Mouse (Mus musculus) hindbrain, embryonic 16.5 days (tissue): ENCODE measurements around the gene Cpox. TPM values are rescaled to one million over a fixed set of nuclear protein-coding genes. Genes with fewer than 3 reads are reported as not detected.

Source experiments
- ATAC-seq: fragments of 200-750 bp; cut with Nextera tagmentation; 2 replicates; pipeline ENCODE4 v1.8.0; 2017; ENCODE audit warnings: moderate TSS enrichment, moderate library complexity
- H3K27ac ChIP-seq: fragments of 300-500 bp; sonication (generic); 2 replicates; pipeline ENCODE4 v1.5.1; 2014; ENCODE audit warnings: low read depth, mild to moderate bottlenecking, control low read depth, low read length, moderate library complexity
- H3K27me3 ChIP-seq: fragments of 300-500 bp; sonication (generic); replicated peaks from 2 replicates; pipeline ENCODE4 v1.6.1; 2014; ENCODE audit warnings: low read length; ENCODE audit not compliant: control insufficient read depth, insufficient read depth
- H3K36me3 ChIP-seq: fragments of 300-500 bp; sonication (generic); 2 replicates; pipeline ENCODE4 v1.6.1; 2014; ENCODE audit warnings: mild to moderate bottlenecking, low read length, moderate library complexity, mixed read lengths; ENCODE audit not compliant: control insufficient read depth, insufficient read depth
- H3K4me1 ChIP-seq: fragments of 300-500 bp; sonication (generic); 2 replicates; pipeline ENCODE4 v1.6.1; 2014; ENCODE audit warnings: low read depth, low read length; ENCODE audit not compliant: control insufficient read depth, insufficient read depth
- H3K4me2 ChIP-seq: fragments of 300-500 bp; sonication (generic); 2 replicates; pipeline ENCODE4 v1.6.1; 2014; ENCODE audit warnings: mild to moderate bottlenecking, low read length, control low read depth, moderate library complexity
- H3K4me3 ChIP-seq: fragments of 300-500 bp; sonication (generic); 2 replicates; pipeline ENCODE4 v1.5.1; 2014; ENCODE audit warnings: mild to moderate bottlenecking, low read length, control low read depth, moderate library complexity
- H3K9ac ChIP-seq: fragments of 300-500 bp; sonication (generic); 2 replicates; pipeline ENCODE4 v1.6.1; 2014; ENCODE audit warnings: low read depth, mild to moderate bottlenecking, control low read depth, low read length, moderate library complexity
- H3K9me3 ChIP-seq: fragments of 300-500 bp; sonication (generic); 2 replicates; pipeline ENCODE4 v1.6.1; 2014; ENCODE audit warnings: mild to moderate bottlenecking, low read length, moderate library complexity; ENCODE audit not compliant: control insufficient read depth
- WGBS: fragments of 180-500 bp; shearing (Covaris S2); extraction: QIAGEN DNeasy Blood & Tissue Kit; methylation state at CpG from one replicate; pipeline ENCODE4 v1.1.7; 2014; 5-methylcytosine and 5-hydroxymethylcytosine counted together
- polyA plus RNA-seq: library from polyadenylated mRNA; unstranded; fragments of >200 nt; fragmentation: Nextera tagmentation; extraction: Ambion mirVana; gene quantifications from 2 replicates; pipeline ENCODE4 v1.2.1, GENCODE M21; 2015

Gene Cpox
- polyA plus RNA-seq, 1 experiment from 2014 or later: 14.5 TPM

- Histone ChIP-seq H3K9me3 (no peaks in the 10 kb centered on the region), H3K27ac (no peak overlapping the region), H3K27me3 (no peaks in the 10 kb centered on the region), H3K4me2 (no peak overlapping the region), H3K4me3 (no peak overlapping the region), H3K9ac (no peak overlapping the region), H3K4me1 (no peaks in the 10 kb centered on the region), H3K36me3 (no peaks in the 10 kb centered on the region)
- 76% methylated on average over 6 of the region's 6 CpGs for WGBS
- ATAC-seq: no peak
These were observed 31.7 kb downstream of the Cpox start for GRCm38 (mm10) chr16:58701779-58702178.

GRCm38 (mm10) chr16:58702329-58702932, 32.3 kb downstream of the Cpox start:
- Histone ChIP-seq H3K36me3 (no peaks in the 10 kb centered on the region), H3K9ac (no peak overlapping the region), H3K27ac (no peak overlapping the region), H3K4me2 (no peak overlapping the region), H3K9me3 (no peaks in the 10 kb centered on the region), H3K27me3 (no peaks in the 10 kb centered on the region), H3K4me3 (no peak overlapping the region), H3K4me1 (no peaks in the 10 kb centered on the region)
- no peak for ATAC-seq
- 88% methylated on average over 10 of the region's 10 CpGs for WGBS

DNA sequence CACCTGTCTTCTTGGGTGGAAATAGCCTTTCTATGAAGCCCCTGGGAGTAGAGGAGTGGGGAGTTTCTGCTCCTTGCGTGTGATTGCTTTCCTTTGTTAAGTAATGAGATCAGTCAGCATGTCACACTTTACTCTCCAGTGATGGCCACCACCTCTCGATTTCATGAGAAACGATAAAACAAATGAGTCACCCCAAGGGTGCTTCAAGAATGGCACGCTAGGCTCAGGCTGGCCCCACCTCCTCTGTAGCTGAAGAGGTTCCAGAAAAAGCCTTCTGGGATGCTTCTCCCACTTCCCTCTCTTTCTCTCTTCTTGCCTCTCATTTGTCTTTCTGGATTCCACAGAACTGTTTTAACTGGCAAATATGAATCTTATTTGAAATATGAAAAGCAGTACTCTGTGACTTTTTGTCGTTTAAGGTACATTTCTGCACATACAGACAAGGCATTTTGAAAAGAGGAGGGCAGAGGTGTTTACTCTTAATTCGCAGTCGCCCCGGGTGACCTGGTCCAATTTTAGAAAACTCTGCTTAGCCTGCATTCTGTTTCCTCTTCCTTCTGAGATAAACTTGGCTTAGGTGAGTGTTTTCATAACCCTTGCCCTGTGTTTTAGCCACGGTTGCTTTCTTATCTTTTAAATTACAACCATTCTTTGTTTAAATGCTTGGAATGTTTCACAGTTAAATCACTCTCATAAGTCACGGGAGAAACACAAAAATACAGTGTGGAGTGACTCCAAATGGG, 33.5 kb downstream of the Cpox start:
- Histone ChIP-seq H3K27ac (no peak overlapping the region), H3K9ac (no peak overlapping the region), H3K4me2 (no peak overlapping the region), H3K4me3 (no peak overlapping the region), H3K27me3 (no peaks in the 10 kb centered on the region), H3K9me3 (no peaks in the 10 kb centered on the region), H3K4me1 (no peaks in the 10 kb centered on the region), H3K36me3 (no peaks in the 10 kb centered on the region)
- no peak for ATAC-seq
- 52% methylated on average over 10 of the region's 10 CpGs for WGBS

GRCm38 (mm10) chr16:58704999-58705398, 34.9 kb downstream of the Cpox start:
- Histone ChIP-seq H3K4me1 (no peaks in the 10 kb centered on the region), H3K9me3 (no peaks in the 10 kb centered on the region), H3K27ac (no peak overlapping the region), H3K36me3 (no peaks in the 10 kb centered on the region), H3K4me3 (no peak overlapping the region), H3K4me2 (no peak overlapping the region), H3K9ac (no peak overlapping the region), H3K27me3 (no peaks in the 10 kb centered on the region)
- 0 out of 2 replicates have a peak, but pooled peaks have one; percentile 27 for ATAC-seq

GRCm38 (mm10) chr16:58707276-58707905, 37.3 kb downstream of the Cpox start:
- Histone ChIP-seq H3K9me3 (no peaks in the 10 kb centered on the region), H3K4me3 (no peak overlapping the region), H3K27ac (no peak overlapping the region), H3K27me3 (no peaks in the 10 kb centered on the region), H3K9ac (no peak overlapping the region), H3K4me1 (no peaks in the 10 kb centered on the region), H3K4me2 (no peak overlapping the region), H3K36me3 (no peaks in the 10 kb centered on the region)
- WGBS: 87% methylated on average over 4 of the region's 4 CpGs
- ATAC-seq: no peak

DNA sequence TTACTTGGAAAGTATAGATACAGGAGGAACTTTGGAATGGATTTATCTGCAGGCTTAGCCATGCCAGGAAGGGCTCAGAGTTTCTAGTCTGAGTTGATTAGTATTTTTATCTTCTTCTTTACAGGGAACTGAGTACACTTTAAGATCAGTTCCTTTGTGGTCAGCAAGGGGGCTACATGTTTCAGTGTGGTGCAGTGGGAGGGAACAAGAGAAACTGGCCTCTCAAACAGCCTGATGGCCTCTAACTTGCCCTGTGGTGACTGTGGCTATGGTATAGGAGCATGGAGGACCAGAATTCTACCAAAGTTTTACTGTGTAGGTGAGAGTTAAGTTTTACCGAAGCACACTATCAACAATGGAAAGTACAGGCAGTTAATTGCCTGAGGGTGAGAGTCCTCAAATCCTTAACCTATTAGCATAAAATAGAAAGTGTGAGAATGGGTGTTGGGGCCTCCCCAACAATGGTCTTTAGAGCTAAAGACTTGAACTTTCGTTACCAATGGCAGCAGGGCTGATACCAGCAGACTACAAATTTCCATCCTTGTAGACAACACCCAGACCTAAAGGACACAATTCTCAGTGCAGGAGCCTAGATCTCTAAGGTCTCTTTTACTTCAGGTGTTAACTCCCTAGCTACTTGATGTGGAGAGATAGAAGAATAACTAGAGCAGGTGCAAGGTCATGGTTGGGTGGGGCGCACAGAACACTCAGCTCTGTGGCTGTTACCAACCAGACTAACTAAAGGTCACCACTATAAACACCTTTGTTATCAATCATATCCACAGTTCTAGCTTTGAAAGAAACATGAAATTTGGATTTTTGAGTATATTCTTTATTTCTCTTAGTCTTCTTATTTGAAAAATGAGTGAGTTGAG, 38.7 kb downstream of the Cpox start:
- no peak overlapping the region for H3K9ac ChIP-seq
- WGBS: 79% methylated on average over 3 of the region's 3 CpGs
- ATAC-seq: no peak

GRCm38 (mm10) chr16:58709536-58709935, 39.4 kb downstream of the Cpox start:
- no peaks in the 10 kb centered on the region for H3K27me3 ChIP-seq
- H3K9me3 ChIP-seq: no peaks in the 10 kb centered on the region
- H3K4me2 ChIP-seq: no peak overlapping the region
- H3K36me3 ChIP-seq: no peaks in the 10 kb centered on the region
- H3K4me3 ChIP-seq: no peak overlapping the region
- H3K4me1 ChIP-seq: no peaks in the 10 kb centered on the region
- H3K9ac ChIP-seq: no peak overlapping the region
- no peak for ATAC-seq
- no peak overlapping the region for H3K27ac ChIP-seq
- WGBS: 74% methylated on average over 4 of the region's 4 CpGs

More for the DNA sequence above, 38.7 kb downstream of the Cpox start:
- Histone ChIP-seq H3K27ac (no peak overlapping the region), H3K27me3 (no peaks in the 10 kb centered on the region), H3K4me2 (no peak overlapping the region), H3K36me3 (no peaks in the 10 kb centered on the region), H3K4me3 (no peak overlapping the region), H3K9me3 (no peaks in the 10 kb centered on the region), H3K4me1 (no peaks in the 10 kb centered on the region)

GRCm38 (mm10) chr16:58712221-58712620, 42.1 kb downstream of the Cpox start:
- Histone ChIP-seq H3K4me1 (no peaks in the 10 kb centered on the region), H3K36me3 (no peaks in the 10 kb centered on the region), H3K9ac (no peak overlapping the region), H3K27ac (no peak overlapping the region), H3K4me2 (peak overlapping the region; percentile 12; the same call in 1 of the 2 replicates), H3K4me3 (no peak overlapping the region), H3K27me3 (no peaks in the 10 kb centered on the region), H3K9me3 (no peaks in the 10 kb centered on the region)
- 76% methylated on average over 8 of the region's 8 CpGs for WGBS
- no peak for ATAC-seq

DNA sequence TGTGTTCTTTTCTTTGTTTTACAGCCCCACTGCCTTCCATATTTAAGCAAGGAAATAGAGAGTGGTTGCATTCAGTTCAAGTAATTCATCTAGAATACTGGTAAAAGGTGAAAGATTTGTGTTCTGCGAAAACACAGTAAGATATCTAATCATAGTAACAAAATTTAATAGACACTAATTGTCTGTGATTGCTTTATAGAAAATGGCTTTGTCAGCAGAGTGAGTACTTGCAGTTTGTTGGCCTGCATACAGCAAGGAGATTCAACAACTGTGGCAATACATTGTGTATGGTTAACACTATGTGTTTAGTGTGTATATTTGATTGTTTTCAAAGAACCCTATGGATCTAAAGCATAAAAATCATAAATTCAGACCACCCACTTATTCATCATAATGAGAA, 43.0 kb downstream of the Cpox start:
- Histone ChIP-seq H3K4me1 (no peaks in the 10 kb centered on the region), H3K36me3 (no peaks in the 10 kb centered on the region), H3K9me3 (no peaks in the 10 kb centered on the region), H3K9ac (no peak overlapping the region), H3K27me3 (no peaks in the 10 kb centered on the region), H3K4me3 (no peak overlapping the region), H3K27ac (no peak overlapping the region), H3K4me2 (no peak overlapping the region)
- WGBS: 96% methylated on average over 1 of the region's 1 CpGs
- no peak for ATAC-seq
